Mouse (Mus musculus): Measurements from ENCODE around the gene Gpr61.

Gene Gpr61

DNA sequence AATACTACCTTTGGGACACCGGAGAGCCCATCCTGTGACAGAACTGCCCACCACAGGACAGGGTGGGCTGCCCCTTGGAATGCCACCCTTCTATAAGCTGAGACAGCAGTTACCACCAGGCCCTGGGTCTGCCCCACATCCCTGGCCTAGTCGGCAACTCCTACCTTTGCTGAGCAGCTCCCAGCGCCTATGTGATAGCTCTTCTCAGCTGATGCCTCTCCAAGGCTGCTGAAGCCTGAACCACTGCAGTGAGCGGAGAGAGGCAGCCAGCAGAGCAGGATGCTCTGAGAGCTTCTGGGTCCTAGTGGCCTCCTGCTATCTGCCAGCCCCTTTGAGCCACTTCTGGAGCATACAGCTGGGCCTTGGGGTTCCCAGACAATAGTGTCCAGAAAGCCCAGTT lies at the start of gene Gpr61:
Gene Gpr61, minus strand, starts transcription at position 227 of the 400 bp plus-strand sequence.
- DNase-seq (ENCODE audit: extremely low spot score, low read depth, low spot score): no peak

DNA sequence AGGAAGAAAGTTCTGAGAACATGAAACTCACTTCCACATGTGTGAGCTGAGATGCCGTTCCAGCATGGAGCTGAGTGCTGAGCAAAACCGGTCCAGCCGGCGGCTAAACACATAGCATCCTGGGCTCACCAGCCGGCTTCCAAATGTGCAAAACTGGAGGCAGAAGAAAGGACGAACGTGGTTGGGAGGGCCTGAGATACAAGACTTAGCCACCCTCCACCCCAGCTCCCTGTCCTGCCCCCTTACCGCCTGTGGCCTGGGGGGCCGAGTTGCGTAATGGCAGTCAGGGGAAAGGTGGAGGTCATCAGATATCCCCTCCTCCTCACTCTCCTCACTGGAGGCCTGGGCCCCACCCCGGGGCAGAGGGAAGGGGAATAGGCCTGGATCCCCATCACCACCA lies 49.8 kb upstream of the Gpr61 start:
- no peak for DNase-seq (ENCODE audit: extremely low spot score, low read depth, low spot score)

DNA sequence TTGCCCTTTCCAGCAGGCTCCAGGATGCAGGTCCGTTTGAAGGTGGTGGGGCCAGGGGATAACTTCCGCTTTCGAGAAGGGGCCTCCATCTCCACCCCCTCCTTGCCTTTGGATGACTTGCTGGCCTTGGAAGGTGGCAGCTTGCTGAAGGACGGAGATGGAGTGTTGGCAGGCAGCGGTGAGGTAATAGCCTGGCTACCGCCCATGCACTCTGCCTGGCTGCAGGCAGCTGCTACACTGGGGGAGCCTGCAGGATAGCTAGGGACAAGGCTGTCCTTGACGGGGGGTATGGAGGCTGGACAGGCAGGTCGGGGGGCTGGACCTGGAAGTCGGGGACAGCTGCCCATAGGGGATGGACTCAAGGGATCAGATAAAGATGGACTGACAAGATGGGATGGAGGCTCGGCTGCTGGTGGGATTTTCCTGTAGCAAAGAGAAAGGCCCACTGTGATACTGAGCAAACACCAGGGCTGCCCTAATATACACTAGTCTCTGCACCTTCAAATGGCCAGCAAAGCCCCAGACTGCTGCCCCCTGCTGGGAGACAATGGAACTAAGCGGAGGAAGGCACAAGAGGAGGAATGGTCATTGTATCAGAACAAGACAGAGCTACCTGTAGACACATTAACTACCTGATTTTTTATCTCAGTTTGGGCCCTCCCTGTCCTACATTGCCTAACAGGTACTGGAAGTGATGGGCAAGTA lies 49.1 kb upstream of the Gpr61 start:
- DNase-seq (ENCODE audit: extremely low spot score, low read depth, low spot score): no peak

DNA sequence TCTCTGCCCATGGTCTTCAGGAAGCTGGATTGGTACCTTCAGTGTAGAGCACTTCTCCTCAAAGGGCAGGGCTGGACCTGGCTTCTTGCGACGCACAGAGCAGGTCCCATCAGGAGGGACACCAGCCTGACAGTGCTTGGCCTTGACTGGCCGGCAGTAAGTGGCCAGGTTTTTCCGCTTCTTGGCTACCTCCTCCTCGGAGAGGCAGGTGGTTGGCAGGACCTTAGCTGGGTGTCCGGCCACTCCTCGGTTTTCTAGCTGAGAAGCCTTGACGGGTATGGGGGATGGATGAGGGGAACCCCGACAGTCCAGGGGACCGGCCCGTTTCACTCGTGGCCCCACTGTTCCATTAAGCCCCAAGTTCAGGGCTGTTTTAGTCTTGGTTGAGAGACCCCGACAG lies 48.5 kb upstream of the Gpr61 start:
- no peak for DNase-seq (ENCODE audit: extremely low spot score, low read depth, low spot score)

DNA sequence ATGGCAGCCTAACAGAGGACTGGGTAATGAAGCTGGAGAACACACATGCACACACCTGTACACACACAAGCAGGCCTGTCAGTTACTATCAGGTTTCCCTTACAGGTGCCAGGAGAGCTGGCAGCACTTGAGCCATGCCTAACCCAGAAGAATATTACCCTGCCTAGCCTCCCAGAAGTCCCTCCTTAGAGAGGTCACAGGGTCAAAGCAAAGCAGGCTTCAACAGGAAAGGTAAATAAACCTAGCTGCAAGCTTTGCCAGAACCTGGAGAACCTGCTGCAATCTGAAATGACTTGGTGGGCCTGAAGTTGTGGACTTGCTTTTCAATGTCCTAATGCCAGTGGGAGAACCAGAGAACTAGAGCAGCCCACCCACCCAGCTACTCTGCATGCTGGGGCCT lies 47.8 kb upstream of the Gpr61 start:
- DNase-seq (ENCODE audit: extremely low spot score, low read depth, low spot score): no peak

DNA sequence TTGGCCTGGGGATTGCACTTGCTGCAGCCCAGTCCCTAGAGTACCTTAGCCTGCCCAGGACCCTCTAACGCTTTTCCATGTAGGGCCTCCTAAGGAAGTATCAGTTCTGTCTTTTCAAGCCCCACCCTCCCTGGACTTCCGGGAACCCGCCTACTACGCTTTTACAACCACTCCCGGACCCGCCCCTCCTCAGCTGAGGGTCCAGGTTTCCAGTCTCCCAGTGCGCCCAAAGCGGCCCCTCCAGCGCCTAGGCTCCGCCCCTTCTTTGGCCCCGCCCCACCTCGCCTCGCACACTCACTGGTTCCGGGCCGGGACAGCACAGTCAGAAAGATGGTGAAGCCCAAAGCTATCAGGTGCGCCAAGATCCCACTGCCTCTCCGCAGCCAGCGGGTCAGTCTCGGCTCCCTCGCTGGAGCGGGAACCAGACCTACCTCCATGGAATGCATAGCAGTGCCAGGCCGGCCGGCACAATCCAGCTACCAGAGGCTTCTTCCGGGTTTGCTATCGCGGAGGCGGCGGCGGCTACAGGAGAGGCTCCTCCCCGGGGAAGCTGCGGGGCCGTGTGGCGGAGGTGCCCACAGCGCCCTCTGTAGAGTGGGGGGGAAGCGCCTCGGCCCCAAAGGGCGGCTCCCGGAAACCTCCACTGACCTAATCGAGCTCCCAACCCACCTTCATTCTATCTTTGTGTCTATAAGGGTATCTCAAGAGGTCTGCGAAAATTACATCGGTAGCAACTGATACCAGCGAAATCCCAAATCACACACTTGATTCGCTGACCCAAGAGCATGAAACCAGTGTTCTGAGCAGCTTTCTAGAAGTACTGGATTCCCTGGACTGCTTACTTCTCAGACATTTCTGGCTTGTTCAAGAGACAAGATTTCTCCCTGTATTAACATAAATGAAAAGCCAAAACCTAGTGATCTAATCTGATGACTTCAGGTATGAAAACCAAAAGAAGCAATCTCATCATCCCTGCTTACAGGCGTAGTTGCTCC lies 45.9 kb upstream of the Gpr61 start, which contains the start of gene Cyb561d1:
Gene Cyb561d1, minus strand, starts transcription at position 884 of the 995 bp plus-strand sequence.
- no peak for DNase-seq (ENCODE audit: extremely low spot score, low read depth, low spot score)

DNA sequence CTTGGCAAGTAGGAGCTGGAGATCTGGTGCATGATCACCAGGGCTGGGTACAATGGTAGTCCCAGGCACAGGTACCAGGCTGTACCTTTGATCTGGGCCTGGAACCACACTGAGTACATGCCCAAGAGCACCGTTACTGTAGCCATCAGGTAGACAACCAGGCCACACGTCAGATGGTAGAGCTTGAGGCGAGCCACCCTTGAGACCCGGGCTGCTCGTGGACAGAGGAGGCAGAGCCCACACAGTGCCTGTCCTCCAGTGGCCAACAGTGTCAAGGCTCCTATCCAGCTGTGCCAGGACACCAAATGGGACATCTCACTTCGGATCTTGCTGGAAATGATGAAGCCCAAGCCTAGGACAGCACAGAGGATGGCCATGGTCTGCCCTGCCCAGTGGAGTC lies 44.5 kb upstream of the Gpr61 start:
- DNase-seq (ENCODE audit: extremely low spot score, low read depth, low spot score): no peak

DNA sequence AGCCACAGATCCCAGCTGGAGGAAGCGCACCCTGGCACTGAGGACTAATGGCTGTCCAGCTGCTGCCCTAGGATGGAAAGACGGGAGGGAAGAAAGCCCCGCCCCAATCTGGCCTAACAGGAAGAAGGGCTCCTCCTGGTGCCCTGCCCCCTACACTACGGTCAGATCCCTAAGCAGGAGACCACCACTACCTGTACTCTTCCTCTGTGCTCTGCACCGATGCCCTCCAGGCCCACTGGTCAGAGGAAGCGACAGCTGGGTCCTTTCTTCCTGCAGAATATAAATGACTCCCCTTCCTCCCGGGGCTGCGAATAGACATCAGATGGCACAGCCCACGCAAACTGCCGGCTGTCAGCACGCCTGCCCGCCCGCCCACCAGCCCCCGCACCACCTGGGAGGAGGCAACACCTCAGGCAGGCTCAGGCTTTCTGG lies 42.4 kb upstream of the Gpr61 start:
- DNase-seq (ENCODE audit: extremely low spot score, low read depth, low spot score): no peak

DNA sequence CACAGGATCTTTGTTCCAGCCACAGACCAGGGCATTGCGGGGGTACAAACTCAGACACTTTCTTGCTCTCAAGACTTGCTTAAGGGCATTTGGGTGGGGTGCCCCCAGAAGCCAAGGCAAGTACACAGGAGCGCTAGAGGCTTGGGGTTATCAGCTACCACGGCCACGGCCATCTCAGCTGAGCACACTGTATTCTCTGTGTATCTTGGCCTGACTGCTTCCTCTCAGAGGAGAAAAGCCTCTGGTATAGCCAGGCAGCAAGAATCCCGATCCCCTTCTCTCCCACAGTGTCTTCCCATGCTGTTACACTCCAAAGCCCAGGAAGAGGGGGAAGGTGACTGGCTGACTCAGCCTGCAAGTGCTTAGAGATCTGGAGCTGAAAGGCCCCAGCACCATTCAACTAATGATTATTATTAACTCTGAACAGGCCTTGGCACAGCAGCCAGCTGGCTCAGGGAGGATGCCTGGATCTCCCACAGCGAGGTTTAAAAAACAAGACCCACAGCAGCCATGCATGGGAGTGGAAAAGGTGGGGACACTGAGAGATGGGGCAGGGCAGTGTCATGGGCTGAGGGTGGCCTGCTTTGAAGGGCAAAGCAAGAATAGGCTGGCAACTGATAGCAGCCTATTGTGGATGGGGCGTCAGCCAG lies 41.4 kb upstream of the Gpr61 start:
- no peak for DNase-seq (ENCODE audit: extremely low spot score, low read depth, low spot score)

DNA sequence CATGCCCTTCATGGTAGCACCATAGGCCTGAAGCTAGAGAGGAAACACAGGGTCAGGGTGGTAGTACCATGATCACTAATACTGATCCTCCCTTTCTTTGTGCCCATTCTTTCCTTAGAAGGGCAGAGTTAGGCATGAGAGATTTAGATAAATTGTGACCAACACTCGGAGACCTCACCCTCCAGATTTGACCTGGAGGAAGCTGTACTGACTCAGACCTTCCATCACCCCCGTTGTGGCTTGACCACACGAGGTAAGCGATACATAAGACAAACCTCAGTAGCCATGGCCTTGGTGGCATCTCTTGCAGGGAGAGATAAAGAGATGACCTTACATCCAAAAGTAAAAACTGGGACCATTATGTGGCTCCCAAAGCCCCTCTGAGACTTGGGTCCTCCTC lies 40.6 kb upstream of the Gpr61 start:
- no peak for DNase-seq (ENCODE audit: extremely low spot score, low read depth, low spot score)

DNA sequence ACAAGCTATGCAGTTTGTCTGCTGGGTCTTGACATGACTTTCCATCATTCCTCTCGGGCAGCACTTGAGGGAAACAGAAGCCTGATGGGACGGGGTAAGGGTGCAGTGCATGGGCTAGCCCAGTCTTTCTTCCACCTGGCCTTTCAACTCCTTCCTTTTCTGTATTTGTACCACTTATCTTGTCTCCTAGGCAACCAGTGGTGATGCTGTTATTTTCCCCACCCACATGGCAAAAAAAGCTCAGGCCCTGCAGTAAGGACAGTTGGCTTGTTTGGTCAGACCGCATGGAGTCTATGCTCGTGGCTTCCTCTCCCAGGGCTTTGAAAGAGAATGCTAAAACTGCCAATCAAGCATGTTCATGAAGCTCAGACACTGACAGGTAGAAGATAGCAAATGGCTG lies 39.0 kb upstream of the Gpr61 start:
- DNase-seq (ENCODE audit: extremely low spot score, low read depth, low spot score): no peak

DNA sequence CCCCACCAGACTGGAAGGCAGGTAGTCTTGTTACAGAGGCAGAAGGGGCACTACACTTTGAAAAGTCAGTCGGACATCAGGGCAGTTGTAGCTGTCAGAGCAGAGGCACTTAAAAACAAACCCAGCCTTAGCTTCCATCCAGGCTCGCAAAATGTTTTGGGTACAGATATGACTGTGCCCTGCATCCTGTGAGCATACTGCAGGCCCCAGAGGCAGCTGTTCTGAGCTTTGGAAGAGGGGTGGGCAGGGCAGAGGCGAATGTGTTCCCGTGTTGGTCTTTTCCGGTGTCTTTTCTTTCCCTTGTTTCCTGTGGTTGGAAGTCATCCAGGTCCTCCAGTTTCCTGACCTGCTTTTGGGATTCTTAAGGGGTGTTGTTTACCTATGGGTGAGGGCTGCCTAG lies 35.2 kb upstream of the Gpr61 start:
- no peak for DNase-seq (ENCODE audit: extremely low spot score, low read depth, low spot score)

DNA sequence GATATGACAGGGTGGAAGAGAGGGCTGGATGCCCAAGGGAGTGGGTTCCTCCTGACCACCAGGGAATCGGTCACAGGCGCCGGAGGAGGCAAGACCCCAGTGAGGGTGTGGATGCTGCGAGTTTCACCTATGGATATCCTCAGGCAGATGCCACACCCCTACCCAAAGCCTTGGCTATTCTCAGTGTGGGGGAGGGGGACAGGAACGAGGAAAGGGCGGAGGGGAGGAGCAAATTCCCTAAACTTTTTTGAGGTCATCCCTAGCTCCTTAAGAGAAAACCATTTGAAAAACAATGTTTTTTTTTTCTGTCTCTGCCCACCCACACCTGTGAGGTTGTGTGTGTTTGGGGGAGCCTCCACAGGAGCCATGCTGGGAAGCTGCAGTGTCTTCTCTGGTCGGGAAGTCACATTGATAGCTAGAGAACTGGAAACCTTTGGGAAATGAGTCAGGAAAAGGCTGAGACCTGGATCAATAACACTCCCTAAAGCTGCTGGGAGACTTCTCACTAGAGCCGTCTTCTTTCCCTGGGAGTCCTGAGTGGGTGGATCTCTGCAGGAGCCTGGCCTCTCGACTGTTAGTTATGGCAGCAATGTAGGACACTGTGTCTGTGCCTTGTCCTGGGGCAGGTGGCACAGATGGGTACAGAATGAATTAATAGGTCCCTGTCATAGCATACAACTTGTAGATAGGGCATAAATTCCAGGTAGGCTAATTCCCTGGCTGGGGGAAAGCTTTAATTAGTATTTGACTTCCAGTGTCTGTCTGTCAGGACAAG lies 34.2 kb upstream of the Gpr61 start:
- no peak for DNase-seq (ENCODE audit: extremely low spot score, low read depth, low spot score)

DNA sequence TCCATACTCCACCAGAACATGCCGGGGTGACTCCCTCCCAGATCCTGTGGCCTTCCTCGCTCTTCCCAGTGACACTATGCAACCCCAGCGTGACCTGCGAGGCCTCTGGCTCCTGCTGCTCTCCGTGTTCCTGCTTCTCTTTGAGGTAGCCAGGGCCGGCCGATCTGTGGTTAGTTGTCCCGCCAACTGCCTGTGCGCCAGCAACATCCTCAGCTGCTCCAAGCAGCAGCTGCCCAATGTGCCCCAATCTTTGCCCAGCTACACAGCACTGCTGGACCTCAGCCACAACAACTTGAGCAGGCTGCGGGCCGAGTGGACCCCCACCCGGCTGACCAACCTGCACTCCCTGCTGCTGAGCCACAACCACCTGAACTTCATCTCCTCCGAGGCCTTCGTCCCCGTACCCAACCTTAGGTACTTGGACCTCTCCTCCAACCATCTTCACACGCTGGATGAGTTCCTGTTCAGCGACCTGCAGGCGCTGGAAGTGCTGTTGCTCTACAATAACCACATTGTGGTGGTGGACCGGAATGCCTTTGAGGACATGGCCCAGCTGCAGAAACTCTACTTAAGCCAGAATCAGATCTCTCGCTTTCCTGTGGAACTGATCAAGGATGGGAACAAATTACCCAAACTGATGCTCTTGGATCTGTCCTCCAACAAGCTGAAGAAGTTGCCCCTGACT lies 32.6 kb upstream of the Gpr61 start:
- no peak for DNase-seq (ENCODE audit: extremely low spot score, low read depth, low spot score)

DNA sequence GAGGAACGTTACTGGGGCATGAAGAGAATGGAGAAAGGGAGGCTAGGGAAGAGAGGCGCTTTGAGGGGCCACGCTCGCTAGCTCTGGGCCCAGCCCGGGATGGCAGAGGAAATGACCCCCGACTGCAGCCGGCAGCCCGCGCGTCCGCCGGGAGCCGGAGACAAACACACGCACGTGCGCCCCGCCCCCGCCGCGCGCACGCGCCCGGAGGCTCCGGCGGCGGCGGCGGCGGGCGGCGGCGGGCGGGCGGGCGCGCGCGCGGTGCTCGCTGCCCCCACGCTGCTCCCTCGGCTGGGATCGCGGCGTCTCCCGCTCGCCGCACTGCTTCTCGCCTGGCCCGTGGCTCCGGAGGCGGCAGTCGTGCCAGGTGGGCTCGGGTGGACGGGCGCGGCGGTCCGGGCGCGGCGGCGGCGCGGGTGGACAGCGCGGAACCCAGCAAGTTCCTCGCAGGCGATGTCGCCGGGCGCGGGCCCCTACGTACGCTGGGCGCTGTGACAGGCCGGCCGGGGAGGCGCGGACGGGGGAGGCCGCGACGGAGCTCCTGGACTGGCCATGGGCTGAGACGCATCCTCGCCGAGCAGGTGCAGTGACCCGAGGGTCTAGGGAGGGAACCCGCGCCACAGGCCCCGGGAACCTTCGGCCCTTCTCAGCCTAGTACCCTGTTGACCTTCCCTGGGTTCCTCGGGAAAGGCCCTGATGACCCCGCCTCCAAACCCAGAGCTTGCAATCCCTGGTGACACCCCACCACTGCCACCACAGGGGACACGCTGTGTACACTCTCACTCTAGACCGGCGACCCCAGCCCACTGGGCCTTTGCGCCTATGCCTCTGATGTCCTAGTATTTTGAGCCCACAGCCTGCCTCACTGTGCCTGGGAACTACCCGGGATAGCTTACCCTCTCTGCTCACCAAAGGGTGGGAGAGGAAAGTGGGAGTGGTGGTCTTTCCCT lies 31.7 kb upstream of the Gpr61 start, which contains the start of gene Amigo1:
Gene Amigo1, plus strand, starts transcription at position 238 of the 950 bp plus-strand sequence.
- no peak for DNase-seq (ENCODE audit: extremely low spot score, low read depth, low spot score)

DNA sequence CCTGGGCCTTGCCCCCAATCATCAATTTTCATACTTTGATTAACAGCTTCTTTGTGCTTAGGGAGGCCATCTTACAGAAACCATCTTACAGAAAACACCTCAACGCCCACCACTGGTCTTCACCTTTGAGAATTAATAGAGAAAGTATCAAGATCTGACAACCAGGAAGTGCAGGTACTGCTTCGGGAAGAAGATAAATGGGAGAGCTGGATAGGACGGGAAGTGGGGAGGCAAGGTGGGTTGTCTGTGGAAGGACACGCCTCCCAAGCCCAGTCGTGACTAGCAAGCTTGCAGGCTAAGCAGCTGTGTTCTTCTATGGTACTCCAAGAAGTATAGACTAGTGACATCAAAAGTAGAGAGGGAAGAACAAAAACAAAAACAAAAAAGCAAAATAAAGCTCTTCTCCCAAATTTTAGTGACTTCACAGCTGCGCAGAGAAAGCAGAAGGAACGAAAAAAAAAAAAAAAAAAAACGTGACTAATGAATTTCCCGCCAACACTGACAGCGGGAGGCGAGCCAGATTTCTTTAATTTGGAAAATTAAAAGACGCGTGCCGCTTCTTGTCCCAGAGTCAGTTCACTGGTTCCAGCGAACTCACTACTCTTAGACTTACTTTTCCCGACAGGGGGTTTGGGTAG lies 30.9 kb upstream of the Gpr61 start:
- no peak for DNase-seq (ENCODE audit: extremely low spot score, low read depth, low spot score)

DNA sequence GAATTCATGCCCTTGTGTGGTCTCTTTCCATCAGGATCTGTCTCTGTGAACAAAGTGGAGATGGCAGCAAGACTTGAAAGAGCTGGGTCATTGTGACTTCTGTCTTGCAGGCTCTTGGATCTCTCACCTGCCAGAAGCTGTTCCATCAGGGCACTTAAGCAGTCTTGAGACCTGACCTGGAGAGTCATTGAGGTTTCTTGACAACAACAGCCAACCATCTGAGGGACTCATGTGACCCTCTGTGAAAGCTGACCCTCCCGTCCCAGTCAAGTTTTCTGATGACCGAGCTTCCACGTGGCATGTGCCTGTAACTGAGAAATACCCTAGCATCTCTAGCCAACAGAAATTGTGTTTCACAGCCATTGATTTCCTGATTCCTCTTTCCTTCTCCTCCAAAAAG lies 30.1 kb upstream of the Gpr61 start:
- DNase-seq (ENCODE audit: extremely low spot score, low read depth, low spot score): no peak

DNA sequence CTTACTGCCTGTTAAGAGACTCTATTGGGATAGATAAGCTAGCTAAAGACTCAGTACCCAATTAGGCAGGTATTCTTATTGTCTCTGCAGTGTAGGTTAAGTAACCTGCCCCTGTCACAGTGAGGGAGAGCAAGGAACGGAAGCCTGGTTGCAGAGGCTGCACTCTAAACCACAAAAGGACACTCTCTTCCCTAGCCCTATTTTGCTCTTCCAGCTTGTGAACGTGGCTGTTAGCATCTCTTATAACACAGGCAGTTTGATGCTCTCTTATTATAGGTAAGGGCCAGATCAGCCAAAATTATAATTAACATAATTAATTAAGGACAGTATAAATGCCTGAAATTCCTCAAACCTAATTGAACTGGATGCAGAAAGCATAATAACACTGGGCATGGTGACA lies 25.8 kb upstream of the Gpr61 start:
- no peak for DNase-seq (ENCODE audit: extremely low spot score, low read depth, low spot score)
